Mouse (Mus musculus) liver, postnatal 0 days (tissue): Measurements from ENCODE around the gene Timm17a.

Source experiments
- CTCF ChIP-seq: sonication (generic); IDR thresholded peaks from 2 replicates; pipeline ENCODE4 v1.5.1; 2016; ENCODE audit warnings: antibody characterized with exemption, low read depth
- EP300 ChIP-seq: IDR thresholded peaks from 2 replicates; pipeline ENCODE4 v1.6.1; 2016; ENCODE audit warnings: antibody characterized with exemption, low read depth, mild to moderate bottlenecking

- TF ChIP-seq EP300 (no peak), CTCF (no peak)
Measured at GRCm38 (mm10) chr1:135282536-135283286, 30.9 kb downstream of the Timm17a start.
